Mouse (Mus musculus) WW6 (cell line): ENCODE data around the gene Wdr19.
"Not testable (repeated sequence)": the region's sequence is repeated elsewhere in the genome, so short reads cannot be mapped to it uniquely, and the experiment has no call there.

ENCODE experiments used
- DNase-seq: peaks from one replicate; pipeline ENCODE4 v3.0.0-alpha.2; 2013; ENCODE audit warnings: low read depth, low spot score

Gene Wdr19

GRCm38 (mm10) chr5:65191601-65192000, 7.9 kb upstream of the Wdr19 start:
- DNase-seq, result no peak

- DNase-seq, result no peak
Measured at GRCm38 (mm10) chr5:65194441-65194840, 5.1 kb upstream of the Wdr19 start.

- no peak for DNase-seq
Measured at GRCm38 (mm10) chr5:65204726-65205125, 5.2 kb downstream of the Wdr19 start.

- DNase-seq, result no peak
Measured at GRCm38 (mm10) chr5:65213321-65213720, 13.8 kb downstream of the Wdr19 start.

- no peak for DNase-seq
Measured at GRCm38 (mm10) chr5:65217305-65218269, 18.1 kb downstream of the Wdr19 start.

- no peak for DNase-seq
Measured at GRCm38 (mm10) chr5:65221037-65221436, 21.5 kb downstream of the Wdr19 start.

- DNase-seq, result no peak
Measured at GRCm38 (mm10) chr5:65224056-65224455, 24.6 kb downstream of the Wdr19 start.

- DNase-seq, result no peak
Measured at GRCm38 (mm10) chr5:65231289-65232003, 31.9 kb downstream of the Wdr19 start.

GRCm38 (mm10) chr5:65242740-65243139, 43.2 kb downstream of the Wdr19 start:
- DNase-seq, result no peak

GRCm38 (mm10) chr5:65247296-65247695, 47.8 kb downstream of the Wdr19 start:
- DNase-seq, result no peak

GRCm38 (mm10) chr5:65250185-65250855, 50.8 kb downstream of the Wdr19 start:
- DNase-seq, result no peak

GRCm38 (mm10) chr5:65257910-65258505, 58.5 kb downstream of the Wdr19 start:
- no peak for DNase-seq

- DNase-seq, result no peak
Measured at GRCm38 (mm10) chr5:65273966-65274365, 74.5 kb downstream of the Wdr19 start.

- no peak for DNase-seq
Measured at GRCm38 (mm10) chr5:65279133-65279651, 79.7 kb downstream of the Wdr19 start.

- no peak for DNase-seq
Measured at GRCm38 (mm10) chr5:65281216-65281615, 81.7 kb downstream of the Wdr19 start.

GRCm38 (mm10) chr5:65284171-65284570, 84.7 kb downstream of the Wdr19 start:
- DNase-seq, result peak; percentile 60

- DNase-seq, result no peak
Measured at GRCm38 (mm10) chr5:65287751-65288701, 88.5 kb downstream of the Wdr19 start.

- DNase-seq, result not testable (repeated sequence)
Measured at GRCm38 (mm10) chr5:65289009-65289408, 89.5 kb downstream of the Wdr19 start.

GRCm38 (mm10) chr5:65293627-65294026, 94.1 kb downstream of the Wdr19 start:
- no peak for DNase-seq

GRCm38 (mm10) chr5:65294270-65294669, 94.8 kb downstream of the Wdr19 start:
- no peak for DNase-seq
